Mouse (Mus musculus) mesoderm, embryonic 11.5 days (tissue): ENCODE results near the gene Dctpp1.

ENCODE experiments used
- DNase-seq: peaks from one replicate; pipeline ENCODE4 v3.0.0-alpha.2; 2012; ENCODE audit warnings: low read depth, low spot score

Gene Dctpp1

GRCm38 (mm10) chr7:127260309-127261111 is at the start of gene Dctpp1:
Gene Dctpp1 (minus strand): TSS chr7:127260709.
- DNase-seq = peak; percentile 99

DNA sequence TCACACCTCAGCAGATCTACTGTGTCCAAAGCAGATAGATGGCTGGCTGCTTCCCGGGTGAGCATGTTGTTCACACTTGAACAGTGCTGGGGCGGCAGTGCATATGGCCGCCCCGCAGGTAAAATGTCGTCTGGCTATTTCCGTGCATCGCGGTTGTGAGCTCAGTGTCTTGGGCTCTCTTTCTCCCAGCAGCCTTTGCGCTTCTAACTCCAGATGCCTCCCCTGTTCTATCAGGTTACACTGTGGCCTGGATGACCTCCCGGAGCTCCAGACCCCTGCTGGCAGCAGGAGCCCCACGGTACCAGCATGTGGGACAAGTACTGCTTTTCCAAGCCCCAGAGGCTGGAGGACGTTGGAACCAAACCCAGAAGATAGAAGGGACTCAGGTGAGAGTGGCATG is 49.4 kb upstream of the Dctpp1 start:
- no peak for DNase-seq

GRCm38 (mm10) chr7:127308887-127309286 is 48.4 kb upstream of the Dctpp1 start:
- peak; percentile 76 for DNase-seq

- DNase-seq = no peak
Measured at GRCm38 (mm10) chr7:127308431-127308830, 47.9 kb upstream of the Dctpp1 start.

DNA sequence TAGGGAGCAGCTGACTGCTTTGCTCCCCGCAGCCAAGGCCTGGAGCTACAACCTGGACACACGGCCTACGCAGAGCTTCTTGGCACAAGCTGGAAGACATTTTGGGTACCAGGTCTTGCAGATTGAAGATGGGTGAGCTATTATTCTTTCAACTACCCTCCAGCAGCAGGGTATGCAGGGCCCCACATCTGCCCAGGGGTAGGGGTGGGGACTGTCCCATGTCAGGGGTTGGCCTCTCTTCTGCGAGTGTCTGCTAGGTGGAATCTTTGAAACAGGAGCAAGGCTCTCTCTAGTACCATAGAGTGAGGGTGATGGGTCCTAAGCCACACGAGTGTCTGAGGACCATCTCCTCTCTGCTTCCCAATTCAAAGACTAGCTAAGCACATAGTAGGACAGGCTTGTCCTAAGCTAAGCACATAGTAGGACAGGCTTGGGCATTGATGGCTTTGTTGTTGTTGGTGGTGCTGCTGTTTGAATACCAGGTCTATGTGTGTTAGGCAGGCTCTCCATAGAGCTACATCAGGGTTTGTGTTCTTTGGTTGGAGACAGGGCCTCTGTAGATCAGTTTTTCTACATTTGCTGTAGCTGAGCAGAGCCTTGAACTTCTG is 37.2 kb upstream of the Dctpp1 start:
- DNase-seq = no peak

DNA sequence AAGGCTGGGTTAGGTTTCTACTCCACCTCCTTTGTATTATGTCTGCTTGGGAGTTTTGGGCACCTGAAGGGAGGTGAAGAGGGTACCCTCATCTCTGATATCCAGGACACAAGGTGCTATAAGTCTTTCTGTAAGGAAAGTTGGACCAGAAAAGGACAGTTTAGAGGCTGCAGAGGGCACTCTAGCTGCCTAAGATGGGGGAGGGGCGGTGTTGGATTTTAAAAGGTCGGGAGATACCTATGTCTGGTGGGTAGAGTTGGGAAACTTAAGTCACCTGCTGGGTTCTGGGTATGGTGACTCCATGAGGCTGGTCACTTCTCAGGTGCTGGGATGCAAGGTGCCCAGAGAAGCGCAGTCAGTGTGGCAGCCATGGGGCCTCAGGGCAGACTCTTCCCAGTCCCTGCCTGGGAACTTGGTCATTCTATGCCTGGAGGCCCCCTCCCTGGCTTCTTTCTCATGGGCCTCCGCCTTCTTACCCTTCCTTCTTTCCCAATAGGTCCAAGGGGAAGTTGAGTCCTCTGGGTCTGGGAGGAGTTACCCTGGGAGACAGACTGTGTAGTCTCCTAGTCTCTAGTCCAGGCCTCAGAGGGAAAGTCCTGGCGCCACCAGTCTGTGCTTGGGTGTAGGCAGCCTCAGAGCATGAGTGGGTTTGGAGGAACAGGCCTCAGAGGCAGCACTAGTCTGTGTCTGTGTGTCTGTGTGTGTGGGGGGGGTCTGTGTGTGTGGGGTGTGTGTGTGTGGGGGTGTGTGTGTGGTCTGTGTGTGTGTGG is 36.5 kb upstream of the Dctpp1 start:
- no peak for DNase-seq

DNA sequence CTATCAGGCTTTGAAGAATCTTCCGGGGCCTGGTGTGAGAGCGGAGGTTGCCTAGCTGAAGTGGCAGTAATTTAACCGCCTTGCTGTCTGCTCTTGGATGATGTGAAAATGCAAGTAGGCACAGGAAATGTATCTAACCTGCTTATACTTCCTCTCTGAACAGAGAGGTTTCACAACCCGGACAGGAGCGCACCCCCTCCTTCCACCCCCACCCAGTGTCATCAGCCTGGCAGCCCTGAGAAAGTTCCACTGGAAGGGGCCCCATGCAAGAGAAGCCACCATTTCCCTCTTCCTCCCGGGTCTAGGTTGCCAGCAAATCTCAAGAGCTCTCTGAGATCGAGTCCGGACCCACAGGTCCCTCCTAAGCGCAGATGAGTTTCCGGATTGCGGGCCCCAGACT is 35.6 kb upstream of the Dctpp1 start, which contains the start of gene Itgal:
Gene Itgal, plus strand, starts transcription at position 163 of the 400 bp plus-strand sequence.
- DNase-seq = no peak

DNA sequence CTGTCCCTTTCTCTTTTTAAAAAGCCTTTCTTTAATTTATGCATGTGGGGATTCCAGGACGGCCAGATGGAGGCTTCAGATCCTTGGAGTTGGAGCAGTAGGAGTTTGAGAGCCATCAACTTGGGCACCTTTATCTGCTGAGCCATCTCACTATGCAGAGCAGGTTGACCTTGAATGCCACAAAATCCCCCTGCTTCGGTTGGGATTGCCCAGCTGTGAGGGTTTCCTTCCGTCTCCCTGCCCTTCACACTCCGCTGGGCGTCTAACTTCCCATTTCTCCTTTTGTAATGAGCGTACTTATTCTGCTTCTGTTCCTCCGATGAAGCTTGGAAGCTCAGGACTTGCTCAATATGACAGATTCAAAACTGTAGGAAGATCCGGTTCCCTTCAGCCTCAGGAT is 29.6 kb upstream of the Dctpp1 start:
- DNase-seq = no peak

DNA sequence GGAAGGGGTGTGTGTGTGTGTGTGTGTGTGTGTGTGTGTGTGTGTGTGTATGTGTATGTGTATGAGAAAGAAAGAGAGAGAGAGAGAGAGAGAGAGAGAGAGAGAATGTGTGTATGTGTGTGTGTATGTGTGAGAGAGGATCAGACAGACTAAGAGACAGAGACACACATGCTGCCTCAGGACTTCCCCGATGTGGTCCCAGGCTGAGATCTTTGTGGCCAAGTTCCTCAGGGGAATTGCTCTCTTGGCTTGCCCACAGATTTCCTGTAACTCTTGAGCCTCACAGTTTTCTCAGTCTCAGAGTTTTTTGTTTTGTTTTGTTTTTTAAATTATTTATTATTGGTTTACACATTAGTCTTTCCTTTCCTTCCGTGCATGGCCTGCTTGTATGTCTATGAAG is 28.8 kb upstream of the Dctpp1 start:
- DNase-seq = no peak

DNA sequence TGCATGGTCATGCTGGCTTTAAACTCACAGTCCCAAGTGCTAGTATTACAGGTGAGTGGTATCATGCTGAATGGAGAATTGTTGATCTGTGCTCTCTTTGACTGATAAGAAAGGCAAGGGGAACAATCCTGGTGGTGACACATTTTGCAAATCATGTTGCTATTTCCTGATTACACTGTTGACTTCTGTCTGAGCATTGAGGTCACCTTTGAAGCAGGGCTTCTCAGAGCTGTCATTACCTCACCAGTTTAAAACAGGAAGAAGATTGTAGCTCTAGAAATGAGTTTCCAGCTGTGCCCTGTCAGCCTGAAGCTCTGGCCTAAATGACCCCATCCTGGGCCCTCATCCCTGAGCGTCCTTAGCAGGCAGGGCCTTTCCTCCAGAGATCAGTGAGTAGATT is 27.4 kb upstream of the Dctpp1 start:
- DNase-seq = no peak

DNA sequence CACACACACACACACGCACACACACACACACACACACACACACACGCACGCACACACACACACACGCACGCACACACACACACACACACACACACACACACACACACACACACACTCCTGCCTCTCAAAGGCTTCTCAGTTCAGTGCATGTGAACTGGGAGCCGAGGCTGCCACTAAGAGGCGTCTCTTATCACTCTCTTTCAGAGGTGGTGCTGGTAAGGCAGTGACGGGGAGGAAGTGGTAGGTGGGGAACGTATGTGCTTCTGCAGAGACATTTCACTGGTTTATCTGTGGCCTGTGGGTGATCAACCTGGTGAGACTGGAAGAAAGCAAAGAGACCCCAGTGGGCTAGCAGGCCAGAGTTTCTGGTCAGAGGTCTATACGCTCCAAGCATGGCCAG is 24.6 kb upstream of the Dctpp1 start:
- no peak for DNase-seq

DNA sequence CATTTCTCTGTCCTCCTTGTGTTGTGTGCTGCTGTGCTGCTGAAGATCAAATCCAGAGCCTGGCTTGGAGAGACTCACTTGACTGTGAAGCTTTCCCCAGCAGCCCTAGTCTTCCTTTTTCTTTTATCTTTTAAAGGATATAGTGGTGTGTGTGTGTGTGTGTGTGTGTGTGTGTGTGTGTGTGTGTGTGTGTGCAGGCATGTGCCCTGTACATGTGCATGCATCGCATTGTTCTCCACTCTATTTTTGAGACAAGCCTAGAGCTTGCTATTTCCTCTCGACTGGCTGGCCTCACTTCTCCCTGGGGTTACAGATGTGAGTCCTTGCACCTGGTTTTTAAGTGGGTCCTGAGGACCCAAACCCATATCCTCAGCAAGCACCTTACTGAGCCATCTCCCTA is 21.7 kb upstream of the Dctpp1 start:
- no peak for DNase-seq

- no peak for DNase-seq
Measured at GRCm38 (mm10) chr7:127281114-127281513, 20.6 kb upstream of the Dctpp1 start.

- no peak for DNase-seq
Measured at GRCm38 (mm10) chr7:127280092-127280491, 19.6 kb upstream of the Dctpp1 start.

- peak; percentile 52 for DNase-seq
Measured at GRCm38 (mm10) chr7:127278311-127278710, 17.8 kb upstream of the Dctpp1 start.

GRCm38 (mm10) chr7:127276519-127276961 is 16.0 kb upstream of the Dctpp1 start:
- DNase-seq = no peak

DNA sequence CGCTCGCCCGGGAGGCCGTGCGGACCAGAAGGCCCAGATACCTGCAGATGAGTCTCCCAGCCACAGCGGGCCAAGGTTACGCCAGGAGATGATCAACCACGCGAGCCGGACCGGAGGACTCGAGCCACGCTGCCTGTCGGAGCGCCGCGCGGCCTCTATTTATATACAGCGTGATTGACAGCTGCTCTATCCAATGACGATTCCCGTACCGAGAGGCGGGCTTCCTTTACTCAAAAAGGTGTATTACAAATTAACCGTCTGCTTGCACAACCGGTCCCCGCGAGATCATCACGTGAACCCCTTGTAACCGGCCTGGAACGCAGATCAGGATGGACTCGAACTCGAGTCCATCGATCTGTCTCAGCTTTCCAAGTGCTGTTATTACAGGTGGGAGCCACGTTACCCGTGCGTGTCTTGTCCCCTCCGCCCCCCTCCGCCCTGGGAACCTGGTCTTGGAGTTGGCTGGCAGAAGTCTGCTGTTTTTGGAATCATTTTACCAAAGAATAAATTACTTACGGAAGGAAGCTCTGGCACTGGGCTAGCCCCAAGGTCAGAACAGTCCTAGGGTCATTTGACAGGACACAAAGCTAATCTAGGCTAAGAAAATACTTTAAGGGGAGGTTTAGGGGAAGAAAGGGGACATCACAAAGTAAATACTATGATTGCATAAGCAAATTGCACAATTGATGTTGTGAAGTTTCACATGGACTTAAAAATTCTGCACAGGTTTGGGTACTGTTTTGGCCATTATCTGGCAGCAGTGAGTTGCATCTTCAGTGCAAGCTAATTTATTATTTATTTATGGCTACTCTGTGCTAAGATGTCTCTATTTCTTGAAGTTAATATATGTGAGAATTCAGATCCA is 13.6 kb upstream of the Dctpp1 start, which contains the start of gene Sephs2:
Gene Sephs2, minus strand, starts transcription at position 131 of the 865 bp plus-strand sequence.
- peak; percentile 96 for DNase-seq

GRCm38 (mm10) chr7:127273118-127273923 is 12.8 kb upstream of the Dctpp1 start:
- DNase-seq = peak; percentile 36

- DNase-seq = no peak
Measured at GRCm38 (mm10) chr7:127272566-127272965, 12.1 kb upstream of the Dctpp1 start.

DNA sequence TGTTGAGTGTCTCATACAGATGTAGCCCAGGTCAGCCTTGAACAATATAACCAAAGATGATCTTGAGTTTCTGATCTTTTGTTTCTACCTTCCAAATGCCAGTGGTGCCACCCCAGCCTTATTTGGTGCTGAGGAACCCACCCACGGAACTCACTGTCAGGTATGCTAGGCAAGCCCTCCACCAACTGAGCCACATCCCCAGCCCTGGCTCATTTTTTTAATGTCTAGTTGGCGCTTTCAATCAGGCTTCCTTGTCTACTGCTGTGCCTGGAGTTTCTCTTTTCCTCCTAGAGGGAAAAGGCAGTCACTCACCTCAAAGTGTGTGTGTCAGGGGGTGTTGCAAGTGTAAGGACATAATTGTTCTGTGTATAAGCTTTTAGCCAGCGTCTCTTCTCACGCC is 10.6 kb upstream of the Dctpp1 start:
- DNase-seq = no peak
